Mouse (Mus musculus) myocyte (in vitro differentiated cells): Measurements from ENCODE around the gene Hspg2. TPM values are rescaled to one million over a fixed set of nuclear protein-coding genes. Genes with fewer than 3 reads are reported as not detected.

Source experiments
- H3K27me3 ChIP-seq: one replicate; pipeline ENCODE4 v1.6.1; 2011; ENCODE audit not compliant: control insufficient read depth, insufficient read depth, insufficient read length
- H3K36me3 ChIP-seq: one replicate; pipeline ENCODE4 v1.6.1; 2011; ENCODE audit not compliant: control insufficient read depth, insufficient read depth
- H3K4me2 ChIP-seq: one replicate; pipeline ENCODE4 v1.6.1; 2011; ENCODE audit warnings: low read depth, control low read depth
- H3K4me3 ChIP-seq: one replicate; pipeline ENCODE4 v1.5.1; 2011; ENCODE audit warnings: mild to moderate bottlenecking, control low read depth, moderate library complexity
- H3K79me2 ChIP-seq: one replicate; pipeline ENCODE4 v1.6.1; 2011; ENCODE audit not compliant: control insufficient read depth, insufficient read depth
- H3ac ChIP-seq: one replicate; pipeline ENCODE4 v1.6.1; 2011; ENCODE audit not compliant: control insufficient read depth, insufficient read length
- CEBPB ChIP-seq: IDR thresholded peaks from 2 replicates; pipeline ENCODE4 v1.6.1; 2011; ENCODE audit warnings: mild to moderate bottlenecking, moderate library complexity; ENCODE audit not compliant: poor library complexity, insufficient read depth, severe bottlenecking
- E2F4 ChIP-seq: IDR thresholded peaks from one replicate; pipeline ENCODE4 v1.6.1; 2011; ENCODE audit warnings: mild to moderate bottlenecking, control low read depth, moderate library complexity; ENCODE audit not compliant: insufficient read depth
- MAX ChIP-seq: IDR thresholded peaks from one replicate; pipeline ENCODE4 v1.6.1; 2011; ENCODE audit warnings: low read depth, mild to moderate bottlenecking, control low read depth
- MYOD1 ChIP-seq, 3 experiments: IDR thresholded peaks; one replicate each; pipeline ENCODE4 v1.6.1; 2011; ENCODE audit warnings: control low read depth in 2 of 3, low read depth in 2 of 3, mild to moderate bottlenecking in 2 of 3, moderate library complexity in 1 of 3; ENCODE audit not compliant: insufficient read length in 2 of 3, control insufficient read depth in 1 of 3
- MYOG ChIP-seq, 3 experiments: IDR thresholded peaks; one replicate each; pipeline ENCODE4 v1.6.1; 2011; ENCODE audit warnings: control low read depth in 2 of 3, low read depth in 2 of 3, mild to moderate bottlenecking in 2 of 3; ENCODE audit not compliant: insufficient read length in 2 of 3, control insufficient read depth in 1 of 3, insufficient read depth in 1 of 3
- POLR2A ChIP-seq: IDR thresholded peaks from one replicate; pipeline ENCODE4 v1.6.1; 2011; ENCODE audit warnings: low read depth, mild to moderate bottlenecking, control low read depth, moderate library complexity; ENCODE audit not compliant: insufficient read length
- POLR2AphosphoS2 ChIP-seq: IDR thresholded peaks from one replicate; pipeline ENCODE4 v1.6.1; 2011; ENCODE audit warnings: low read depth, control low read depth; ENCODE audit not compliant: insufficient read length
- REST ChIP-seq: IDR thresholded peaks from one replicate; pipeline ENCODE4 v1.6.1; 2011; ENCODE audit warnings: mild to moderate bottlenecking, control low read depth, moderate library complexity; ENCODE audit not compliant: insufficient read depth, insufficient read length
- SRF ChIP-seq: IDR thresholded peaks from one replicate; pipeline ENCODE4 v1.6.1; 2011; ENCODE audit warnings: low read depth; ENCODE audit not compliant: control insufficient read depth, insufficient read length
- TCF12 ChIP-seq: IDR thresholded peaks from one replicate; pipeline ENCODE4 v1.6.1; 2011; ENCODE audit warnings: mild to moderate bottlenecking, control low read depth; ENCODE audit not compliant: poor library complexity, insufficient read depth, severe bottlenecking
- TCF3 ChIP-seq: IDR thresholded peaks from one replicate; pipeline ENCODE4 v1.6.1; 2011; ENCODE audit warnings: low read depth, control low read depth; ENCODE audit not compliant: insufficient read length
- USF1 ChIP-seq: IDR thresholded peaks from one replicate; pipeline ENCODE4 v1.6.1; 2011; ENCODE audit warnings: low read depth, mild to moderate bottlenecking, control low read depth, moderate library complexity
- polyA plus RNA-seq: library from polyadenylated mRNA; unstranded; fragments of >200 nt; fragmentation: generic; extraction: Trizol; gene quantifications from one replicate; pipeline ENCODE4 v1.2.1, GENCODE M21; 2012; ENCODE audit warnings: missing spikeins

Gene Hspg2
- polyA plus RNA-seq, 1 experiment: 209 TPM

DNA sequence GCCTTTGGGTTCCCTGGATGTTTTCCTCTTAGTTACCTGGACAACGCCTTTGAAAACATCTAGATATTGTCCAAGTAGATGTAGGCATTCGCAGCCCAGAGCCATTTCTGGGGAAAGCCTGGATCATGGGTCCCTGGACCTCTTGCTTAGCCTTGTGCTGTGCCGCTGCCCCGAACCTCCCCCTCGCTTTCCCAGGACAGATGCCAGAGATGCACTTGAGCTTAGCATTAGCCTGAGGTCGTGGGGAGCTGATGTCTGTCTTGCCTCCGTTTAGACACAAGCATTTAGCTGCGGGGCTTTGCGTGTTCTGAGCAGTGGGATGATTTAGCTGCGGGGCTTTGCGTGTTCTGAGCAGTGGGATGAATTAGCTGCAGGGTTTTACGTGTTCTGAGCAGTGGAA, 31.6 kb downstream of the Hspg2 start:
- no peak overlapping the region for H3ac ChIP-seq
- H3K79me2 ChIP-seq: peaks cover 70% of the 10 kb centered on the region
- no peaks in the 10 kb centered on the region for H3K27me3 ChIP-seq
- H3K4me2 ChIP-seq: no peak overlapping the region
- H3K4me3 ChIP-seq: no peak overlapping the region
- TF ChIP-seq TCF12 (no peak), USF1 (no peak), TCF3 (no peak), CEBPB (no peak), E2F4 (no peak), REST (no peak), POLR2AphosphoS2 (no peak), MAX (no peak), MYOG (IDR thresholded peaks at IDR 0.05; ENCODE audit: control insufficient read depth in 1 of 3, insufficient read depth in 1 of 3, insufficient read length in 2 of 3, low read depth in 2 of 3) (no peak), MYOD1 (IDR thresholded peaks at IDR 0.05; ENCODE audit: control insufficient read depth in 1 of 3, insufficient read length in 2 of 3, low read depth in 2 of 3) (no peak)
- H3K36me3 ChIP-seq: peaks cover 7% of the 10 kb centered on the region

DNA sequence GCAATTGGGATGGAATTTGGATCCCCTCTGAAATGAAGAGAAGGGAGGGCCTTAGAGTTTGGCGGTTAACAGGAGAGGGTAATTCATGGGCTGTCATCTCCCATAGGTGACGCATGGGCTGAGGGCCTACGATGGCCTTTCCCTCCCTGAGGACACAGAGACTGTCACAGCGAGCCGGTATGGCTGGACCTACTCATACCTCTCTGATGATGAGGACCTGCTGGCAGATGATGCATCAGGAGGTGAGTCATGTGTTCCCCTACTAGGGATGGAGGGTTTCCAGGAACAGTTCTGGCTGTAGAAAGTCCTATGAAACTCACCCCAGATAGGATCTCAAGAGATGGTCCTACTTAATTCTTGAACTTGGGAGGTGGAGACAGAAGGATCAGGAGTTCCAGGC, 32.4 kb downstream of the Hspg2 start:
- H3K79me2 ChIP-seq: peaks cover 66% of the 10 kb centered on the region
- peak; percentile 9 for TF ChIP-seq USF1
- no peak for TF ChIP-seq MYOG (IDR thresholded peaks at IDR 0.05; ENCODE audit: control insufficient read depth in 1 of 3, insufficient read depth in 1 of 3, insufficient read length in 2 of 3, low read depth in 2 of 3)

DNA sequence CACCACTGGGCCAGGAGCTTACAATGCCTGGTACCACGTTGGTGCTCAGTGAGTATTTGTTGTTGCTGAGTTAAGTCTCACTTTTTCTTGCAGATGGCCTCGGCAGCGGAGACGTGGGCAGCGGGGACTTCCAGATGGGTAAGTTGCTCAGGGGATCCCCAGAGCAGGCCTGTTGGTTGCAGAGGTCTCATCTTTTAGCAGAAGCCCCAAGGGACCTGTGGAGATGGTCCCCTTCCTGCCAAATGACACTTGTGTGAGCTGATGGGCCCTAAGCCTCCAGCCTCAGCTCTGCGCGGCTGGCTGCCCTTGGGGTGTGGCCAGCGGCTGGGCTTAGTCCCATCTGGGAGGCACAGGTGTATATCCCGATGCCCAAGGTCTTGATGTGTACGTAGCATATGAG, 33.6 kb downstream of the Hspg2 start:
- Histone ChIP-seq H3K4me3 (no peak overlapping the region), H3K79me2 (peaks cover 54% of the 10 kb centered on the region), H3K36me3 (peaks cover 17% of the 10 kb centered on the region), H3ac (no peak overlapping the region), H3K4me2 (no peak overlapping the region), H3K27me3 (no peaks in the 10 kb centered on the region)
- TF ChIP-seq USF1 (no peak), MYOG (IDR thresholded peaks at IDR 0.05; ENCODE audit: control insufficient read depth in 1 of 3, insufficient read depth in 1 of 3, insufficient read length in 2 of 3, low read depth in 2 of 3) (no peak), POLR2AphosphoS2 (no peak), POLR2A (no peak), REST (no peak), MYOD1 (IDR thresholded peaks at IDR 0.05; ENCODE audit: control insufficient read depth in 1 of 3, insufficient read length in 2 of 3, low read depth in 2 of 3) (no peak), SRF (no peak), E2F4 (no peak)

More for the DNA sequence above, 32.4 kb downstream of the Hspg2 start:
- H3ac ChIP-seq: no peak overlapping the region
- no peak overlapping the region for H3K4me3 ChIP-seq
- peak overlapping the region; percentile 7 for H3K4me2 ChIP-seq
- no peaks in the 10 kb centered on the region for H3K27me3 ChIP-seq
- H3K36me3 ChIP-seq: peaks cover 9% of the 10 kb centered on the region

DNA sequence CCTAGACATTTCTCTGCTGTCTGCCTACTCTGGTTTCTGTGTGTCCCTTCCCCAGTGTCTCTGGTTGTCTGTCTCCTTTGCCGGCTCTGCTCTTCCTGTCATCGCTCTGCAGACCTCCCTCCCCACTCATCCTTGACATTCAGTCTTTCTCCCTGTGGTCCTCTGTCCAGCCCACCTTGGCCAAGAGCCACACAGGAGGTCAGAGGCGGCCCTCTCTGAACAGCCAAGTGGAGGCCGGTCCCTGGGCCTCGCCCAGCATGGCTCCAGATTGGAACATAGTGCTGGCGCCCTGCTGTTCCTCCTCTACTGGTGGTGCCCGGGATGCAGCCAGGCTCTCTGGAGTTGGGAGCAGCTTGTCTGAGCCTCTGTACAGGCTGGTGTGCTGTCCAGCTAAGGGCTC, 34.2 kb downstream of the Hspg2 start:
- peaks cover 19% of the 10 kb centered on the region for H3K36me3 ChIP-seq
- peaks cover 48% of the 10 kb centered on the region for H3K79me2 ChIP-seq
- no peak overlapping the region for H3K4me2 ChIP-seq
- no peak overlapping the region for H3K4me3 ChIP-seq
- H3ac ChIP-seq: no peak overlapping the region
- TF ChIP-seq POLR2A: no peak
- TF ChIP-seq MYOG (IDR thresholded peaks at IDR 0.05; ENCODE audit: control insufficient read depth in 1 of 3, insufficient read depth in 1 of 3, insufficient read length in 2 of 3, low read depth in 2 of 3): no peak
- no peak for TF ChIP-seq SRF
- no peak for TF ChIP-seq MAX
- TF ChIP-seq POLR2AphosphoS2: no peak
- TF ChIP-seq TCF3: no peak
- H3K27me3 ChIP-seq: no peaks in the 10 kb centered on the region

DNA sequence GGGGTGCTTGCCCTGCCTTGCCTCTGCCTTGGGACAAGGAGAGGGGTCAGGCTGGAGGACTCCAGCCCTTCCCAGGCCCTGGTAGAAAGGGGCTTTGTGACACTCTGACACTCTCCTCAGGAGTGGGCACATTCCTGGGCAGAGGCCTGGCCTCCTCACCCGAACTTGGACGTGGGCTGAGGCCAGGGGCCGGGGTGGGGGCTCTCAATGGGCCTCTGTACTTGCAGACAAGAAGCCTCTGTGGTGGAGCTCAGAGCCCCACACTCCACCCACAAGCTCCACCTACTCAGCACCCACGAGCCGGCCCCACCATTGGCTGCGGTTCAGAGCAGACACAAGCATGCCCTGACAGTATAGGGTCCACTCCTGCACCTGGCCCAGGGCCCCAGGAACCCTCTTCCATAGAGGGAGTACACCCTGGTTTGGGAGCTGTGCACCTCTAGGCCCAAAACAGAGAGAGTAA, 35.0 kb downstream of the Hspg2 start:
- Histone ChIP-seq H3K27me3 (no peaks in the 10 kb centered on the region), H3ac (no peak overlapping the region), H3K4me2 (no peak overlapping the region), H3K36me3 (peaks cover 24% of the 10 kb centered on the region), H3K79me2 (peaks cover 43% of the 10 kb centered on the region), H3K4me3 (no peak overlapping the region)
- TF ChIP-seq CEBPB (no peak), TCF12 (no peak), MAX (no peak), POLR2AphosphoS2 (no peak), MYOG (IDR thresholded peaks at IDR 0.05; ENCODE audit: control insufficient read depth in 1 of 3, insufficient read depth in 1 of 3, insufficient read length in 2 of 3, low read depth in 2 of 3) (no peak), TCF3 (no peak), REST (no peak), E2F4 (no peak), POLR2A (no peak), USF1 (no peak), MYOD1 (IDR thresholded peaks at IDR 0.05; ENCODE audit: control insufficient read depth in 1 of 3, insufficient read length in 2 of 3, low read depth in 2 of 3) (no peak), SRF (no peak)
